Mouse (Mus musculus) lung, postnatal 0 days (tissue): ENCODE measurements at regions not wholly inside any gene's neighbourhood (a gene's known extent, or its start where the extent isn't known, plus 50 kb on each side); places are given as distances from the start of the nearest gene placed in this dataset.

Source experiments
- CTCF ChIP-seq: IDR thresholded peaks from 2 replicates; pipeline ENCODE4 v1.5.1; 2016; ENCODE audit warnings: antibody characterized with exemption, mild to moderate bottlenecking
- EP300 ChIP-seq: IDR thresholded peaks from 2 replicates; pipeline ENCODE4 v1.6.1; 2016; ENCODE audit warnings: antibody characterized with exemption, mild to moderate bottlenecking, control low read depth

- TF ChIP-seq CTCF (no peak), EP300 (no peak)
Observed at GRCm38 (mm10) chr4:55710476-55710875, 178.2 kb upstream of the Klf4 start.
